Mouse (Mus musculus) heart, postnatal 14 days (tissue): ENCODE results near the gene Prrx2. TPM values are rescaled to one million over a fixed set of nuclear protein-coding genes. Genes with fewer than 3 reads are reported as not detected.

Source experiments
- DNase-seq, 2 experiments: peaks; one replicate each; pipeline ENCODE4 v3.0.0; 2021 to 2022
- intact Hi-C: fragments of 180-260 bp; cut with DNase I; formaldehyde crosslinking; loops from one replicate; pipeline ENCODE4 v1.15.1; 2025
- long read RNA-seq, 2 experiments: library from polyadenylated mRNA; stranded (forward); transcript quantifications; one replicate each; pipeline ENCODE4 v2.0.0; 2021
- total RNA-seq, 2 experiments: library from RNA; stranded (reverse); gene quantifications; 2 replicates each; pipeline ENCODE4 v1.2.3; 2021

Gene Prrx2
- 1 to 10 TPM in 1 of 2 experiments, under 1 TPM in 1; 0.80 to 1.2 TPM for total RNA-seq
- long read RNA-seq, experiment 1, partial matches to known transcripts, result 0 of 1 reads
- long read RNA-seq, experiment 1, other reads (novel, unspliced or antisense), result 0 of 1 reads
- long read RNA-seq, experiment 2, transcript Prrx2-201 (4 exons, 1,441 nt), result major isoform, 11 of 11 reads
- long read RNA-seq, experiment 2, partial matches to known transcripts, result 0 of 11 reads
- long read RNA-seq, experiment 2, other reads (novel, unspliced or antisense), result 0 of 11 reads

GRCm38 (mm10) chr2:30834373-30835022 lies at the start of gene Prrx2:
TSS of gene Prrx2 (plus strand) at chr2:30834972.
- intact Hi-C loops, result loop anchor here (5.0 kb wide), 1 partner anchor 98 kb away; no protein-coding TSS in a partner anchor
- no peak for DNase-seq

- intact Hi-C loops, result no loop called here
- no peak for DNase-seq
Observed at GRCm38 (mm10) chr2:30787466-30787865, 47.3 kb upstream of the Prrx2 start.

GRCm38 (mm10) chr2:30792061-30792460 lies 42.7 kb upstream of the Prrx2 start:
- intact Hi-C loops, result loop anchor here (5.0 kb wide), 2 partner anchors 70 to 135 kb away; no protein-coding TSS in a partner anchor
- DNase-seq, result no peak

- intact Hi-C loops, result loop anchor here (1.0 to 5.0 kb wide), 6 partner anchors 72 to 354 kb away; partner anchors contain the start of gene Ptges
- peak; percentile 98 to 99 for DNase-seq
Observed at GRCm38 (mm10) chr2:30794179-30795108, 40.3 kb upstream of the Prrx2 start.

GRCm38 (mm10) chr2:30795271-30795888 lies 39.4 kb upstream of the Prrx2 start:
- DNase-seq, result no peak

GRCm38 (mm10) chr2:30795889-30796275 lies 38.9 kb upstream of the Prrx2 start:
- no peak for DNase-seq
- intact Hi-C loops, result loop anchor here (2.0 to 5.0 kb wide), 3 partner anchors 131 to 355 kb away; partner anchors contain the start of gene Ptges

More at GRCm38 (mm10) chr2:30795271-30795888, 39.4 kb upstream of the Prrx2 start:
- intact Hi-C loops, result loop anchor here (2.0 to 5.0 kb wide), 3 partner anchors 132 to 355 kb away; partner anchors contain the start of gene Ptges

GRCm38 (mm10) chr2:30796382-30796781 lies 38.4 kb upstream of the Prrx2 start:
- intact Hi-C loops, result loop anchor here (5.0 kb wide), 1 partner anchor 131 kb away; the partner anchor contains the start of gene Ptges
- peak; percentile 69 to 74 for DNase-seq

- intact Hi-C loops, result loop anchor here (5.0 kb wide), 1 partner anchor 128 kb away; the partner anchor contains the start of gene Ptges
- no peak for DNase-seq
Observed at GRCm38 (mm10) chr2:30799456-30799855, 35.3 kb upstream of the Prrx2 start.

- no peak for DNase-seq
- intact Hi-C loops, result no loop called here
Observed at GRCm38 (mm10) chr2:30800671-30801066, 34.1 kb upstream of the Prrx2 start.

GRCm38 (mm10) chr2:30801067-30801852 lies 33.5 kb upstream of the Prrx2 start:
- intact Hi-C loops, result no loop called here
- DNase-seq, result peak; percentile 48 to 49

GRCm38 (mm10) chr2:30803604-30804003 lies 31.2 kb upstream of the Prrx2 start, which contains the start of gene 1700001O22Rik:
TSS of gene 1700001O22Rik (minus strand) at chr2:30803661.
- DNase-seq, result no peak
- intact Hi-C loops, result no loop called here

- intact Hi-C loops, result no loop called here
- DNase-seq, result no peak
Observed at GRCm38 (mm10) chr2:30805983-30806382, 28.8 kb upstream of the Prrx2 start.

- no peak for DNase-seq
Observed at GRCm38 (mm10) chr2:30807147-30807647, 27.6 kb upstream of the Prrx2 start.

GRCm38 (mm10) chr2:30807648-30808295 lies 27.0 kb upstream of the Prrx2 start, which contains the start of gene Ntmt1:
TSS of gene Ntmt1 (plus strand) at chr2:30807826.
- intact Hi-C loops, result loop anchor here (2.0 kb wide), 1 partner anchor 19 kb away; no protein-coding TSS in a partner anchor
- peak; percentile 99 for DNase-seq

More at GRCm38 (mm10) chr2:30807147-30807647, 27.6 kb upstream of the Prrx2 start:
- intact Hi-C loops, result no loop called here

- peak in 1 of 2 experiments; percentile 43 for DNase-seq
- intact Hi-C loops, result loop anchor here (2.0 kb wide), 1 partner anchor 19 kb away; no protein-coding TSS in a partner anchor
Observed at GRCm38 (mm10) chr2:30808296-30808655, 26.5 kb upstream of the Prrx2 start.

- intact Hi-C loops, result loop anchor here (2.0 kb wide), 1 partner anchor 17 kb away; no protein-coding TSS in a partner anchor
- DNase-seq, result no peak
Observed at GRCm38 (mm10) chr2:30809503-30809902, 25.3 kb upstream of the Prrx2 start.

GRCm38 (mm10) chr2:30810573-30810972 lies 24.2 kb upstream of the Prrx2 start:
- DNase-seq, result no peak
- intact Hi-C loops, result no loop called here

GRCm38 (mm10) chr2:30816383-30816782 lies 18.4 kb upstream of the Prrx2 start:
- intact Hi-C loops, result no loop called here
- DNase-seq, result no peak
